Mouse (Mus musculus): ENCODE measurements around the gene Arhgap31. TPM values are rescaled to one million over a fixed set of nuclear protein-coding genes. Genes with fewer than 3 reads are reported as not detected.

Gene Arhgap31
- total RNA-seq, 2 experiments from 2014 or later: 68.2 to 73.4 TPM

DNA sequence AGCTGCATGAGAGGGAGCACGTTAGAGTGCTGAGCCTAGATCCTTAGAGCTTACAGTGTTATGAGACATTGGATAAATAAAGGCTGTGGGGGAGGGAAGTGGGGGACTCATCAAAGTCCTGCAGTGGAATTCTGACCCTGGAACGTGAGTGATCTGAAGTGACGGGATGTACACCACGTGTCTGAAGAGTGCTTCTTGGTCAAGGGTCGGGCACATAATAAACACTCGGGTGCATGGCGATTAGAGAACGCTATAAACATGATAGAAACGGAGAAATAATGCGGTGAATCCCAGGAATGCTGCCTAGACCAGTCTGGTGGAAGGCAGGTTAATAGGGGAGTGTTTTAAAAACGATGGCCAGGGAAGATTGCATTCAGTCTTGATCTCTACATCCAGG is 63.6 kb downstream of the Arhgap31 start:
- DNase-seq: no peak

DNA sequence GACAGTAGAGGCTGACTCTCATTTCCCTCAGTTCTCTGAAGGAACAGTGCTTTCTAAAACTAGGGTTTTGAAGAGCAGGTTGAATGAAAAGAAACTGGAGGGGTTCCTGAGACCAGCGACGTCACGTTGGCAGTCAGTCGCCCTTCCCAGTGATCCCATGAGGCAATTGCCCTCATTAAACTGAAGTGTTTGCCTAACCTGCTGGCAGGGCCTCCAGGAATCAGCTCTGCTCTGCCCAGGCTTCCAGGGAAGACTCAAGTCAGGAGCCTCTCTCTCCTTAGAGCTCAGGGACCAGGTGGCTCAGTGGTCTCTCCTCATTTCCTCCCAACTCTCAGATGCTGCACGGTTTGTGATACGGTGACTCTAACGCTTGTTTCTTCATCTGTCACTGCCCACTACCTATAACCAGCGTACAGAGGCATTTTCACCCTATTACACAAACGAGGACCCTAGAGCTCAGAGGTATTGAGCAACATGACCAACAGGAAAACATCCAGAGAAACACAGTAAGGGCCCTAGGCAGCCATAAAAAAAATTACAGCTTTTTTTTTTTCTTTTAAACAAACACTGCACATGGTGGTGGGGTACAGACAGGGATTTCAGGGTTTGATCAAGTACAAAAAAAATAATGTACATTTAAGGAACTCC is 64.2 kb downstream of the Arhgap31 start:
- DNase-seq: no peak

DNA sequence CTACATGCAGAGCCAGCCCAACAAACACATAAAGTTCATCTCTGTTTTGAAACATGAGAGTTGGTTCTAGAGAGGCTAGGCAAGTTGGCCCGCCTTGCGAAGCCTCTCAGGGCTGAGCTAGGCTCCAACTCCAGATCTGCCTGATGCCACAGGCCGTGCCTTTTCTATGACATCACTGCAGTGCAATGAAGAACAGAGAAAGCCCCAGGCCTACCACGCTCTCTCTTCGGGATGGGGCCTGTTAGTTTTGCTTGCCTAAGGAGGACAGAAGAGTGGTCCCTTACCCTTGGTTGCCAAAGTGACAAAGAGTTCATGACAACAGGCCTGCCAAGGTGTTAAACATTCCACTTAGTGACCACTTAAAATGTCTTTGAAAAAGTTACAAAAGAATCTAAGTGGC is 64.9 kb downstream of the Arhgap31 start:
- no peak for DNase-seq

DNA sequence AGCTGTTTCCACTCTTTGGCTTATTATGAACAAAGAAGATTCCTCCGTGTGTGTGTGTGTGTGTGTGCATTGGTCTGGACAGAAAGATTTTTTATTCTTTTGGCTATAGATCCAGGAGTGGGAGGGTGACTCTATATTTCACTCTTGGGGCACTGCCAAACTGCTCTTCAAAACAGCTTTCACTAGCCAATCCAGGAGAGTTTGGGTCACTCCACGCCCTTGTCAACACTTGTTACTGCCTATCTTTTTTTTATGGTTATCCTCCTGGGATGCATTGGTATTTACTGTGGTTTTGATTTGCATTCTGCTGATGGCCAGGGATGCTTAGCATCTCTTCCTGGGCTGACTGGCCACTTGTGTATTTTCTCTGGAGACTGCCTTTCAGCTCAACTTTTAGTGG is 68.6 kb downstream of the Arhgap31 start:
- DNase-seq: no peak

DNA sequence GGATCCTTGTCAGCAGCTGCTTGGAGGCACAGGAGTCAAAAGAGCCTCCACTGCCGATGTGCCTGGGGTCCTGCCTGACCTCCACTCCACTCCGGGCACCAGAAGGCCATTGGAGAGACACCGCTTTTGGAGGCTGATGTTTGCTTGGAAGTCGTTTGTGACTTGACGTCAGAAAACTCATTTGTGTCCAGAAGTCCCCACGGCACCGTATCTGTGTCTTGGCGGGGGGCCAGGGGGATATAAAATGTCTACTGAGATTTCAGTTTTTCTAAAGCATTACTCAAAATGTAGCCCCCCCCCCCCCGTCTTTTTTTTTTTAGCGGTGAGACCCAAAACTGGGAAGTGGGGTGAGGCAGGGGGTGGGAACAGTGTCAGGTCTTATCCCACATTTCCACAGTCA is 76.0 kb downstream of the Arhgap31 start:
- peak; percentile 55 for DNase-seq

DNA sequence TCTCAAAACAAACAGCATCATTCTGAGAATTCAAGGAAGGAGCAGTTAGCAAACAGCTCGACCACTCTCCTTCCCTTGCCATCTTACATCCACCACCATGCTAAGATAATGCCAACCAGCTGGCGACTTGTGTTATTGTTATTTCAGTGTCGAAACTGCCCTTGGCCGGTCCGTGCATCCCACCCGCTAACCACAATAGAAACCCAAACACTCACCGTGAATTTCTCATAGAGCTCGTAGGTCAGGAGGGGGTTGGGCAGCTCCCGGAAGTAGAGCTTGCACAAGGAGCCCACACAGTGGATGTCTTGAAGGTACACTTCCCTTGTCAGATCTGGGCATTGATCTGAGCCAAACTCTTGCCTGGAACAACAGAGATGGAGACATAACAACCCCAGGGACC is 76.4 kb downstream of the Arhgap31 start:
- DNase-seq: no peak

DNA sequence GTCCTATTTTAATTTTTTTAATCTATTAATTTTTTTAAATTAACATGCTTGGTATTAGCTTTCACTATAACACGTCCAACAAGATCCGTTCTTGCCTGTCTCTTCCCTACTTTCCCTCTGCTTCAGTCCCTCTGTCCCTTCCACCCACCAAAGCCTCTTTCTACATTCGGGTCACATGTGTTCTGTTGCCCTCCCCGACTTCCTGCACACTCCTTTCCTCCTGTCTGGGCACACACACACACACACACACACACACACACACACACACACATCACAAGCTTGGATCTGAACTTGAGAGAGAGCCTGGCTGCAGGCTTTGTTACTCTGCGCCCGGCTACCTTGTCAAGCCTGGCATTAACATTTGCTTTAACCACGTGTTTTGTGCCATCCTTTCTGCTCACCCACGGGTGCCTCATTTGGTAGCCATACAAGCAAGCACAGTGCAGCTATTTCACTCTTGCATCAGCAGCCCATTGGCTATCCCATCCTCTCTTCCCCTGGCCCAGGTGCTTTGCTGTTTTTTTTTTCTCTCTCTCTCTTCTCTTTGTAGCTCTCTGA is 77.2 kb downstream of the Arhgap31 start:
- DNase-seq: no peak

DNA sequence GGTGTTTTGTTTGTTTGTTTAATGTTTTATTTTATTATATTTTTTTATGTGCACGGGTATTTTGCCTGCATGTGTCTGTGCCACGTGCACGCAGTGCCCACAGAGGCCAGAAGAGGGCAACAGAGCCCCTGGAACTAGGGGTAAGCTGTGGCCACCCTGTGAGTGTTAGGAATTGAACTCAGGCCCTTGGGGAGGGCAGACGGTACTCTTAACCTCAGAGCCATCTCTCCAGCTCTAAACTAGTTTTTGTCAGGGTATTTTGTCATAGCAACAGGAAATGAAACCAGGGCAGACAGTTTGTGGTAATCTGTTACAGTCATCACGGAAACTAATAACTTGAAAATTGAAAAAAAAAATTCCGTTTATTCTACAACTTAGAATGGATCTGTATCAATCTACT is 80.9 kb downstream of the Arhgap31 start:
- DNase-seq: peak; percentile 83

DNA sequence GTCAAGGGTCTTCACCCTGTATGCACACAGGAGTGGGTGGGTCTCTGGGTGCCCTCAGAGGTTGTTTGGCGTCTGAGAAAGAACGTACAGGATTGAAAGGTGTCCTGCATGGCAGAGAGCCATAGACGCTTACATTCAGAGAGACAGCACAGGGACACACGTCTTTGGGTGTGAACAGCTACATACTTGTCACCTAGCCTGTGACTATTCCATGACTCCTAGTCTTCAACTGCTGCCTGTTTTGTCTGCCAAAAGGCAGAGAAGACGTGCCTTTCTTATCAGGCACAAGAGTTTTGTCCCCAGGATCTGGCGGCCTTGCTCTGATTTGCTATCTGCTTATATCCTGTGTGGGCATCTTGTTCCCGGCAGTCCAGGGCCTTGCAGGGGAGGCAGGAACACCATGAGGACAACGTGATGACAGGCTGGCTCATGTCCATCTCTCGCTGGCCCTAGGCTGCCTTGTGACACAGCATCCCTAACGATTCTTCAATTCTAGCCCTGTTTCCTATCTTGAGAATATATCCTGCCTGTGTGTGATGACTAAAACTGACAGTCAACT is 87.2 kb downstream of the Arhgap31 start:
- DNase-seq: peak; percentile 67

DNA sequence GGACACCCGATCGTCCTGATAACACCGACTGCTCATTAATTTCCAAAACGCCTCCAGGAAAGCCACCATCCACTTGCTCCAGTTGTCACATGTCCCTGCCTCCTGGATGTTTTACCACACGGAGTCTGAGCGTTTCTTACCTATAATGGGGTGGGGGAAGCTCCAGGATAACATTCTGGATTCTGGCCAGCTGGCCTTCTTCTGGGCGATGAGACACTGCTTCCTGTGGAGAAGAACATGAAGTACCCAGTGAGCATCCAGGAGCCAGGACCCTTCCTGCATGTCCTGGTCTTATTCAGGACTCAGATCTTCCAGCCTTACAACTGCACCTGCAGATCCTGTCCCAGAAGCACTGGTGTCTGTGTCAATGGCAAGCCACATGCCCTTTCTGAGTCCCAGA is 87.7 kb downstream of the Arhgap31 start:
- no peak for DNase-seq

DNA sequence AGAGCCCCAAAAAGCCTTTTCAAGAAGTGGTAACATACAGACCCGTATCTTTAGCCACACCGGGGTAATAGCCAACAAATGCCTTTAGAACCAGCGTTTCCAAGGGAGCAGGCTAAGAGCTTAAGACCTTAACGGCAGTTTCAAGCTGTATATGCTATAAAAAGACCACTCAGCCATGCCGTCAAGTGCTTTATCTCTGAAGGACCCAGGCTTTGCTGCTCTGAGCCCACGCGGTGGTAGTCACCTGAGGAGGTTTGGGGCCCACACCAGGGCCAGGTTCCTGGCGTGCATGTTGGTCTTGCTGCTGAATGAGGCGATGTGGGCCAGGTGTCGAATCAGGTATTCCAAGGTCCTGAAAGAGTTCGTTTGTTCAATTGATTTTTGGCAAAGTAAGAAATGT is 88.8 kb downstream of the Arhgap31 start:
- peak; percentile 52 for DNase-seq

DNA sequence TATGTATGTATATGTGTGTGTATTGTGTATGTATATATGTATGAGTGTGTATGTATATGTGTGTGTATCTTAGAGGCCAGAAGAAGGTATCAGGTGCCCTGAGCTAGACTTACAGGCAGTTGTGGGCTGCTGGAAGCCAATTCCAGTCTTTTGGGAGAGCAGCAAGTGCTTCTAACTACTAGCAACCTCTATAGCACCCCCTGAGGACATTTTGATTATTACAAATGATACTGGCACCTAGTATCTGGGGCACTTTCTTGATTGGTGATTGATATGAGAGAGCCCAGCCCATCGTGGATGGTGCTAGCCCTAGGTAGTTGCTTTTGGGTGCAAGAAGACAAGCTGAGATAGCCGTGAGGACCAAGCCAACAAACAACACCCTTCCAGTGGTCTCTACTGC is 90.8 kb downstream of the Arhgap31 start:
- no peak for DNase-seq

DNA sequence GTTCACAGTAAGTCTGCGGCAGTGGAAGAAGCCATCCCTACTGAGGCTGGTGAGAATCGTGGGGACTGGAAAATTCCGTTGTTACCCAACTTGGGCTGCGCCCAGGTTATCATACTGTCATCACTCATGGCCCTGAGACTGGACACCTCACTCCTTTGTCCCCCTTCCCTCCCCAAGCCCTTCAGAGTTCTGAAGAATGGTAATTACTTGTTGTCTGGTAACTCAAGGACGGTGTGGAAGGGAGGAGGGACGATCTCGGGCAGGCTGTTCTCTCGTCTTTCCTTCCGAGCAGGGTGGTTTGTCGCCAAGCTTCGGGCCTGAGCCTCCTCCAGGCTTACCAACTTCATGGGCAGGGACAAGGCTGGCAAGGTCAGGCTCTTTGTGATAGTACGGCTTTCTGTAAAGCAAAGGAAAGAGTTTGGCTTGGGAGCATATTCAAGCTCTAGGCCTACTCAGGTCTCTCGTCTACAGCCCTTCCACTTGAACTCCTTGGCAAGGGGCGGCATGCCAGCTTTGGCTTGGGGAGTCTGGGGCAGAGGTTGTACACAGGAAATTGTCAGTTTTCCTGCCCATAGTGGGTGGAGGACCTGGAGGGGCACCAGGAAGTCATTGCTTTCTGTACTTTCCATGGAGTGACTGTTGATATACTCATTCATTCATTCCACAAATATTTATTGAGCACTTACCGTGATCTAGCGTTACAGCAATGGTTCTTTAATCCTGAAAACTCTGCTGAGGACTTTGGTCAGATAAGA is 92.2 kb downstream of the Arhgap31 start:
- peak; percentile 52 for DNase-seq

DNA sequence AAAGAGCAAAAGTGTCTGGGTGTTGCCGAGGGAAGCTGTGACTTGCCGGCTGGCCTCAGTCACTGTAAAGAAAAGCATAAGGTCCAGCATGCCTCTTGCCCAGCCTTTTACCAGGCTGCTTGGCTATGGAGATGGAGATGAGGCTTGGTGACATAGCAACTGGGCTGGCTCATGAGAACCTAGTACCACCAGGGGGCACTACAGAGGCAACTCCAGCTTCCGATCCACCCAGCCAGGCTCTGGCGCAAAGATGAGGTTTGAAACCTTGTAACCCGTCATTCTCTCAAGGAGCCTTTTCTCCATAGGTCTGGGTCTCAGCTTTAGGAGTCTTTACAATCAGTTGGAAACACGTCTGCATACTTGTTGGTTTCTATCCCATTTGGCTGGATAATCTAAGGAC is 94.0 kb downstream of the Arhgap31 start:
- DNase-seq: peak; percentile 89

DNA sequence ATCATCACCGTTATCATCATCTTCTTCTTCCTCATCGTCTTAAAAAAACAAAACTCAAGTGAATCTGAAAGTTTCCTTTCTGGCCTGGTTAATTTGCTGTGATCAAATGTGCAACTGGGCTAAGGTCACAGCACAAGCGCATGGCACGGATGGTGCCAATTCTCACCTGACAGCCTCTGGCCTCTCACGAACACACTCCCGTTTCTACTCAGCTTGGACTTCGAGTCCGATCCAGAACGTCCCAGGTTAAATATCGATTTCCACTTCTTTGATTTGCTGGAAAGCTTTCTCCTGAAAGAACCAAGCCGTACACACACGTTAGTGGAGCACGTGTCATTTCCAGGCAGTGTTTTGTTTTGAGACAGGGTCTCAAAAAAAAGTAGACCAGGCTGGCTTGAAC is 95.1 kb downstream of the Arhgap31 start:
- no peak for DNase-seq

DNA sequence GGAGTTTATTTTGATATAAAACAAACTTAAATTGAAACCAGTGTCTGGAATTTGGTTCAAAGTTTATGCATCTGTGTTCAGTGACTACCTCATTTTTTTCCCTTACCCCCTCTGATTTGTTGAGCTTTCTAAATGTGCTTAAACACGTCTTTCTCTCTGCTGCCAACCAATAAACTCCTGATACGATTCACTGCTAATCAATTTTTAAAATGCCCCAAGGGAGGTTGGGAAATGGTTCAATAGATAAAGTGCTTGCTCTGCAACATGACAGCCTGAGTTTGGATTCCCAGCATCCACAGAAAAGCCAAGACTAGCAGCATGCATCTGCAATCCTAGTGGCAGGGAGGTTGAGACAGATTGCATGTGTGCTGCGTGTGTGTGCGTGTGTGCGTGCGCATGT is 99.4 kb downstream of the Arhgap31 start:
- no peak for DNase-seq

DNA sequence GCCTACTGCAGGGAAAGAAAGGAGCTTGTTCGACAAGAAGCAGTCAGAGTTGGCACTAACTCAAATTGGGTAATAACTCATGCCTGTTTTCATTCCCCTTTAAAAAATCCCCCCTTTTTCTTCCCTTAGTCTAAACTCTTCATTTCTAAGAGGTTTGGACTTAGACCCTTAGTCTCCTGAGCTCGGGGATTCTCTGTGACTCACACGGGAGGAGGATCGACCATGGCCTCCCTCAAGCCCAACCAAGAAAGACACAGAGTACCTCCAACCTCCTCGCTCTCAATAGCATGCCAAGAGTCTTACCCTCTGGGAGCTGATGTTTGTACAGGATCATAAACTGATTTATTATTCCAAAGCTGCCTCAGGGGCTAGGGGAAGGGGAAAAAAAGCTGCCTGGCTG is 100.4 kb downstream of the Arhgap31 start:
- DNase-seq: no peak

DNA sequence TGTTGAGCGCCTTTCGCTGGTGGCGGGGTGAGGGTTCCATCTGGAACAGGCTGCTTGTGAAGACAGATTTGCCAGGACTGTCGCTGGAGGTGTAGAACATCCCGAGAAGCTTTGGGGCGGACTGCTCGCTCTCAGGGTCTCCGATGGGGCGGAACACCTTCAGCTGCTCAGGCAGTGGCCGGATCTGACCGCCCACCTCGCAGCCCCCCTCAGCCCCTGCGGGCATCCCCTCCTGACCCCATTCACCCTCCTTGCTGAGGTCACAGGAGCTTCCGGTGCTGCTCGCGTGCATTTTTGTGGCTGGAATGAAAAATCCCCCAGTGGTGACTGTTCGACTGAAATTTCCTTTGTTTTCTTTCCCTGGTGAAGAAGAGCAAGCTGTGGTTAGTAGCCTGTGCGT is 104.0 kb downstream of the Arhgap31 start:
- no peak for DNase-seq

DNA sequence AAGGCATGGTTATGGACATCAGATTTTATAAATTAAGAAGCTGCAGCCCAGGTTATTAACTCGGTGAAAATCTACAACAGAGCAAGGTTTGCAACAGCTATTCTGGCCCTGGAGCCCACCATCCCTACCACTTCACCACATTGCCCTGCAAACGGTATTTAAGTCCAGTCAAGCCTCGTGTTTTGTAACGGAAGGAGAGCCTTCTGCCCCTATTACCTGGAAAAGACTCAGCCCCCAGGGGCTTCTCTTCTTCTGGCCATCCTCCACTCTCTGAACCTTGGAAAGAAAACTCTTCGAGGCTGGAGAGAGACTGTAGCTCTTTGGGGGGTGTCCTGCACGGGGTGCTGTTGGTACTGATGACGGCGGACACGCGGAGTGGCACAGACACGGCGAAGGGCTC is 104.4 kb downstream of the Arhgap31 start:
- no peak for DNase-seq

DNA sequence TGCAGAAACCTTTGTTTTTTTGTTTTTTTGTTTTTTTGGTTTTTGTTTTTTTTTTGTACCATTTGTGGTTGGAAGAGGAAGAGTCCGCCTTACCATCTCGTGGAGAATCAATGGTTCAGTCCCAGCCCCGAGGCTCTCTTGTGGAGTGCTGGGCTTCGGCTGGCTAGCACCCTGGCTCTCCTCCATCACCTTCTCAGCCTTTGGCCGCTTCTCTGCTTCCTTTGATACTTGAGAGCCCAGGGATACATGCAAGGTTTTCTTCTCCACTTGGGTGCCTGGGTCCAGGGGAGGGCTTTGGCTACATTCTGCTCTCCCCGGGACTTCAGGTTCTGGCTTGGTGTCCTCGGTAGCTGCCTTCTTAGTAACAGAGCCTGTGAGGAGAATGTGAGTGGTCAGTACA is 106.6 kb downstream of the Arhgap31 start:
- DNase-seq: no peak

DNA sequence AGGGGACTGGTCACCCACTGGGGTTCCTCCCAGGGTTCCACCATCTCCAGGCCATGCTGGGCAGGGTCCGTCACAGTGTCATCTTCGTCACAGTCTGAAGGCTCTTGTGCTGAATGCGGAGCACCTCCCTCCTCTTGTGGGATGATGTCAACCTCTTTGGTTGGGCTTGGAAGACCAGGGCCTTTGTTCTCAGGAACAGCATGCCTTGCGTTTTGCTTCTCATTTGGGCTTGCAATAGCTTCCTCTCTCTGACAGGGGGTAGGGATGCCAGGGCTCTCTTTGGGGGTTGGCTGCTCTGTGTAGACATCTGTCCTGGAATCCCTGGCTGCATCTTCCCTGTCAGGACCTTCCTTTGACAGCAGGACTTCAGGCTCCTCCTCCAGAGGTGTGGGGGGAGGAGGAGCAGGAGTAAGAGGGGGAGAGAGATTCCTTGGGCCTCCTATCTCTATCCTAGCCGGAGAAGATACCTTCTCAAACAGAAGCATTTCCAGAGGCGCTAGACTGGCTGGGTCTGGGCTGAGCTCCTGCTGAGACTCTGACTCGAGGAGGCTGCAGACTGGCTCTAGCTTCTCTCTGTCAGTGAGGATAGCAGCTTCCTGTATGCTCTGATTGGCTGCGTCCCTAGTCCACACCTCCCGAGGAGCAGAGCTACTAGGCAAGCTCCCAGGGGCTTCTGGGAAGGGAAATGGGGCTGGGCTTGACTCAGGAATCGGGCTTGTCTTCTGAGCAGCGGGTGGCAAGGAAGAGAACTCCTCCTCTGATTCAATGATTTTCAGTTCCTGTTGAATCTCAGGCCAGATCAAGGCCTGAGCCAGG is 109.9 kb downstream of the Arhgap31 start:
- peak; percentile 55 for DNase-seq

DNA sequence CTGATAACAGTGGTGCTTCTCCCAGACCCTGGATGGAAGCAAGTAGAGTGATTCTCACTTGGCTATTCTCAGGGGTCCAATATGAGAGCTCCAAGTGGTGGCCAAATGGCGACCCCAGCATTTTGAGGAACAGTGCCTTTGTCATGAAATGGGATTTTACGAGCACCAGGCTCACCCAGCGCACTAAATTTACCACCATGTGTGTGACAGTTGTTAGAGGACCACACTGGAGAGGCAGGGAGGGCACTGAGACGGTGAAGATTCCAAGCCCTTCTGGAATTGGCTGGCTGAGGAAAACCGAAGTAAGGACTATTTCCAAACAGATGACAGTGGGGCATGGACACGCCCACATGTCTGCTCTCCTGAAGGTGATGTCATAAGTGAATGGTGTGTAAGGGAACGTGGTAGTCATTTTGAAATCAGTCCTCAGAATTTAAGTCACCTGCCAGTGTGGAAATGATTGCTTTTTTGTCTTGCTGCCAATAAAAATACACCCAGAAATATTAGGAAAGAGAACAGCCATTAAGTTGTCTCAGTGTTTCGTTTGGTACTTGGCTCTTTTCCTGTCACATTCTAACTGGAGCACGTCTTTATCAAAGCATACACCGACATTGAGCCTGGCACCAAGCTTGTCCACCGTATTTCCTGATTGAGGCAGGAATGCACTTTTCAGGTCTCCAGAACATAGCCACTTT is 113.9 kb downstream of the Arhgap31 start:
- no peak for DNase-seq

Measured in heart, postnatal 4 days (tissue).